Mouse (Mus musculus) retina, adult 2 months (tissue): ENCODE results near the gene Cx3cr1.
"Not testable (repeated sequence)": the region's sequence is repeated elsewhere in the genome, so short reads cannot be mapped to it uniquely, and the experiment has no call there.

Source experiments
- DNase-seq: peaks from one replicate; pipeline ENCODE4 v3.0.0-alpha.2; 2012; ENCODE audit warnings: low read depth, low spot score

Cx3cr1 gene

GRCm38 (mm10) chr9:120027401-120028151, 42.1 kb downstream of the Cx3cr1 start:
- DNase-seq, result peak; percentile 38

DNA sequence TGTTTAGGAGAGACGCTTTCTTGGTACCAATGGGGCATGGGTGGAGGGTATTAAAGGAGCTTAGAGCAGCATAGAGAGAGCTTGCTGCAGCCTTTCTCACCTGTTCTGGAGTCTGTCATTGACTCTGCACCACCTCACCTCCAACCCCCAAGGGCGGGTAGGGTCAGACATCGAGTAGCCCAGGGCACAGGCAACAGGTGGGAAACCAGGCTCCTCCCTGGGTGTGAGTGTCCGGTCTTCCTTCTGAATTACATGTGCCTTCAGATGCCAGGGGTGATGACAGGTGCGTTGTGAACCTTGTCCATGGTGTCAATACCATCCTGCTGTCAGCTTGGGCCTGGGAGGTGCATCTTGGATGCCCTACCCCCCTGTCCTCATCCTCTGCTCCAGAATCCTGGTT, 45.1 kb downstream of the Cx3cr1 start:
- no peak for DNase-seq

DNA sequence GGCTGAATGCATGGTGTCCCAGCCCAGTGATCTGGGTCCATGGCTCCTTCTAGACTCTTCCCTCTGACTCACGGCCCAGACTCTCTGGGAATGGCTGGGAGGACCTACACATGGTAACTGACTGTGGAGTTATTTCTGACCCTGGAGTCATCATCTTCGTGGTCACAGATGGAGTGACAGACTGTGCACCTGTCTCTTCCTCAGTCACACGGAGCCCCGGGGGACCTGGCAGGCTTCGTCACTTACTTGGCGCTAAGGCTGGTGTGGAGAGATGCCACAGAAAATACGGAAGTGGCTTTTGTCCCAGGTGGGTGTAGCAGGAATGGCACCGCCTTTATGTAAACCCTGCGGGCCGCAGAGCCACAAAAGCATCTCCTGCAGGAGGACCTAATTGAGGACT, 45.5 kb downstream of the Cx3cr1 start:
- no peak for DNase-seq

GRCm38 (mm10) chr9:120023086-120023811, 46.4 kb downstream of the Cx3cr1 start, which contains the start of gene Xirp1:
Gene Xirp1 (minus strand): TSS chr9:120023598.
- no peak for DNase-seq

DNA sequence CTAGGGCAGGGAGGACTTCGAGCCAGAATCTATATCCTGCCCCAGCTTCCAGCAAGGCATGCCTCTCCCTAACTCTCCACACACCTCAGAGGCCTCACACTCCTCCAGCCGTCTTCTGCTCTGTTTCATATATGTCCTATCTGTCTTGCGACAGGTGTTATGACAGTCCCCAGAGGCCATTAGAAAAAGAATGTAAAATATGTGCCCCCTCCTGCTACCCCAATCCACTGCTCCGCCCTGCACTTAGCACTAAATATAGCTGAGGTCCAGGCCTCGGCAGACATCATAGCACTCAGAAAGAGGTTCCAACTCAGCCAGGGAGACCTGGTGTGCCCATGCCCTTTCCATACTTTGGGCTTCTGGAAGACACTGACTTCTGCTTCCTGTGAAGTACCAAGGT, 48.5 kb downstream of the Cx3cr1 start:
- no peak for DNase-seq

- peak; percentile 36 for DNase-seq
Observed at GRCm38 (mm10) chr9:120020285-120020890, 49.3 kb downstream of the Cx3cr1 start.

DNA sequence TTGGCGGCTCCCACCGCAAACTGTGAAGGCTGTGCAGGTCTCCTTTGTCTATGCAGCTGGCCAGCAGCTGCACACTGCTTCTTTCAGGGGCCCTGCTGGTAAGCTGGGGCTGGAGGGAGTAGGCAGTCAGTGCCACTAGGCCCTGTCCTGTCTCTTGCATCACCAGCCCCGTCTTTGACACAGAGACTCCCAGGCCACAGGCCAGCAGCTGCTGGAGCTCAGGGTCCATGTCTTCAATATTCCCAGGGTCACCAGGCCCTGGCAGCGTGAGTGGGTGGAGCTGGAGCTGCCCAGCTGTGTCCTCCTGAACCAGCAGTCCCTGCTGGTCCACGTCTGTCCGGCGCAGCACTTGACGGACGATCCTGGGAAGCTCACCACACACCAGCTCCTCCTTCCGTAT, 52.7 kb downstream of the Cx3cr1 start:
- no peak for DNase-seq

- no peak for DNase-seq
Observed at GRCm38 (mm10) chr9:120014828-120015227, 54.9 kb downstream of the Cx3cr1 start.

DNA sequence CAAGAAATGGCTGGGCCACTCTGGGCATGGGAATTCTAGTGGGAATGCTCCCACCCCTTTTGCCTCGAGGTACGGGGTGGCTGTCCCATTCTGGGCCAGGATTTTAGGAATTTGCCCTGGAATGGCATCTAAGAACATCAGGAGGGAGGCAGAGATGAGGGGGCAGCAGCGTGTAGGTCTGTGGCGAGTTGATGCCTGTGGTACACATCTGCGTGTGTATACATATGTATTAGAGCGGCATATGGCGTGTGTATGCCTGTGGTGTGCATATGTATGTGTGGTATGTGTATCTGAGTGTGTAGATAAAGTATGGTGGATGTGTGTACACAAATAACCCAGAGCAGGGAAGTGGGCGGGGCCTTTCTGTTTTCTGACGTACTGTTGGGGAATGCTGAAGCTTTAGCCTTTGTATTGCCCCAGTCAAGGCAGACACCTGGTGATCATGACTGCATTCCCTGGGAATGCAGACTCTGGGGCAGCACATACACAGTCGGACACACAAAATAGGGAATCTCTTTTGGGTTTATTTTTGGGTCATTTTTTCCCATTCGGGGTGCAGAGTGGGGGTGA, 56.3 kb downstream of the Cx3cr1 start:
- DNase-seq, result no peak

DNA sequence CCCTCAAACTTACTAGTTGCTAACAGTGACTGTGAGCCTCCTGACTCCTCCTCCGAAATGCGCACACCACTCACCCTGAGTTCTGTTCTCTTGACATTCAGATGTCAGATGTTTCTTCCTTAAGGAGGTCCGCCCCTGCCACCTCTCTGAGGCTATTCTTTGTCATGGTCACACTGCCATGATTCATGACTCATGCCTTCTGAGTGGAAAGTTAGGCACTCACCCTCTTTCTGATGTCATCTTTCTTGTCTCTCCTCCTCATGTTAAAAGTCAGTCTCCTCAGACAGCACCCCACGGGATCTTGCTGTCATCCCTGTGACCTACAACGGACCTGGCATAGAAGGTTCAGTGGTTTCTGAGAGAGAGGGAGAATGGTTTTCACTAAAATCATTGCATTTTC, 56.9 kb downstream of the Cx3cr1 start:
- DNase-seq, result no peak

DNA sequence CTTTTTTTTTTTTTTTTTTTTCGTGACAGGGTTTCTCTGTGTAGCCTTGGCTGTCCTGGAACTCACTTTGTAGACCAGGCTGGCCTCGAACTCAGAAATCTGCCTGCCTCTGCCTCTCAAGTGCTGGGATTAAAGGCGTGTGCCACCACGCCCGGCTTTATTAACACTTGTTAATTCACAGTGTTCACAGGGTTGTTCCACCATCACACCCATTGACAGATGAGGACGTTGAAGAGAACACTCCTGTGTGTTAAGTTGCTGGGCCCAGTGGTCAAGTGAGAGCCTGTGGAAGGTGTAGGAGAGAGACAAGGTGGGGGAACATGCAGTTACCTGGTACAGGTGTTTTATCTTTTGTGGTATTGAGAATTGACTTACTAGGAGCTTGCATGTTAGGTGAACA, 57.5 kb downstream of the Cx3cr1 start:
- not testable (repeated sequence) for DNase-seq

DNA sequence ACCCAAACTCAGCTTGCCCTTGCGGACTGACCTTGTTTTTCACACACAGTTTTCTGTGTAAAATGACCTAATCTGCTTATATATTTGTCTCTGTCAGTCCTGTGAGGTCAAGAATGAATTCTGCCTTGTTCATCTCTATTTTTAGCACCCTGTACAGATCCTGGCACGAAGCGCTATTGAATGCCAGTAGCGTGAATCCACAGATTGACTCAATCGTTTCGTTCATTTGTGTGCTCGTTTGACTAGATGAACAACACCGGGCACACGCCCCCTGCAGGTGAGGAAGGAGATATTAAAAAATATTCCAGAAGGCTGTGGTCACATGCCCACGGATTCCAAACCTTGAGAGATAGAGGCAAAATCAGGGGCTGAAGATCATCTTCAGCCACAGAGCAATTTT, 58.1 kb downstream of the Cx3cr1 start:
- peak; percentile 47 for DNase-seq

DNA sequence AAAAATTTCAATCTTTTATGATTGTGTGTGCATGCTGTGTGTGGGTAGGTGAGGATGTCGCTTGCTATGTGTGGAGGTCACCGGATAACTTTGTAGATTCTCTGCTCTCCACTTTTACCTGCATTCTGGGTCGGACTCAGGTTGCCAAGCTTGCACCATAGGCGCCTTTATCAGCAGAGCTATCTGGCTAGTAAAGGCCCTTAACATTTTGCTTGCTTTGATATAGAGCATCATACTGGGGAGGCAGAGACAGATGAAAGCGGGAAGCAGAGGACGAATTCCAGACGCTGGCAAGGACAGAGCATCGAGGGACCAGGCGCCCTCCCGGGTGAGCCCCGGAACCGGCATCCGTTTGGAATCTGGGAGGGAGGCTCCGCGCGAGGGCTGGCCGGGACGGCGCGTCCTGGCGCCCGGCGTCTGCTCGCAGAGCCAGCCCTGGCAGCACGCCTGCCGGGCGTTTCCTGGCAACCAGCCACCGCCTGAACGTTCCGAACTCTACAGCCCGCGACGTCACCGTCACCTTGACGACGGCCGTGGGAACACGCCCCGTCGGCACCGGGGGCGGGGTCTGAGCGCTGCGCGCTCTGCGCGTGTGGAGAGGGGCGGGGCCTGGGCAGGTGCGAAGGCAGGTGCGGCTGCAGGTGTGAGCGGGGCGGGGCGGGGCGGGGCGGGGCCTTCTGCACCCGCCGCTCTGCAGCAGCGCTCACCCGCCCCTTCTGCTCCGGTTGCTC, 58.7 kb downstream of the Cx3cr1 start:
- peak; percentile 84 for DNase-seq

DNA sequence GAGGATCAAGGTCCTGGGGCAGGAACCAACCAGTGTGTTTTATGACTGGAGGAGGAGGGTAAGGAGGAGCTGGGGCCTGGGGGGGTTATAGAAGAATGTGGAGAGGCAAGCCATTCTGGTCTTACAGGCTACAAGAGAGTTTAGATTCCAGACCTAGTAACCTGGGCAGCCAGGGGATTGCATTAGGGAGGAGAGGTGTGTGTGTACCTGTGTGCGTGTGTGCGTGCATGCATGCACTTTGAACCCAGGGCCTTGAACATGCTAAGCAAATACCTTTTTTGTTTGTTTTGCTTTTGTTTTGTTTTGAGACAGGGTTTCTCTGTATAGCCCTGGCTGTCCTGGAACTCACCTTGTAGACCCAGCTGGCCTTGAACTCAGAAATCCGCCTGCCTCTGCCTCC, 59.8 kb downstream of the Cx3cr1 start:
- no peak for DNase-seq

- no peak for DNase-seq
Observed at GRCm38 (mm10) chr9:120009226-120009841, 60.3 kb downstream of the Cx3cr1 start.

GRCm38 (mm10) chr9:120007833-120008232, 61.8 kb downstream of the Cx3cr1 start:
- no peak for DNase-seq

GRCm38 (mm10) chr9:120005936-120006335, 63.7 kb downstream of the Cx3cr1 start:
- no peak for DNase-seq

DNA sequence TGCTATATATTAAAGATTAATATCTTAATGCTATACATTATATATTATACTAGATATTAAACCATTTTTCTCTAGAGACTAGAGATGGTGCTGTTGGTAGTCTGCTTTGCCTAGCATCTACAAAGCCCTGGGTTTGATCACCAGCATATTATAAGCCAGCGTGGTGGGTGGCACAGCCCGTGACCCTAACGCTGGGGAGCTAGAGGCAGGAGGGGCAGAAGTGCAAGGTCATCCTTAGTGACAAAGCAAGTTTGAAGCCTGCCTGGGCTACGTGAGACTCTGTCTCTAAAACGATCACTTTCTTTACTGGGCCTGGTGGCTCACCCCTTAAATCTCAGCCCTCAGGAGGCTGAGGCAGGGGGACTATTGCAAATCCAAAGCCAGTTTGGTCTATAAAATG, 66.8 kb downstream of the Cx3cr1 start:
- DNase-seq, result no peak

- DNase-seq, result no peak
Observed at GRCm38 (mm10) chr9:120001945-120002725, 67.5 kb downstream of the Cx3cr1 start.

DNA sequence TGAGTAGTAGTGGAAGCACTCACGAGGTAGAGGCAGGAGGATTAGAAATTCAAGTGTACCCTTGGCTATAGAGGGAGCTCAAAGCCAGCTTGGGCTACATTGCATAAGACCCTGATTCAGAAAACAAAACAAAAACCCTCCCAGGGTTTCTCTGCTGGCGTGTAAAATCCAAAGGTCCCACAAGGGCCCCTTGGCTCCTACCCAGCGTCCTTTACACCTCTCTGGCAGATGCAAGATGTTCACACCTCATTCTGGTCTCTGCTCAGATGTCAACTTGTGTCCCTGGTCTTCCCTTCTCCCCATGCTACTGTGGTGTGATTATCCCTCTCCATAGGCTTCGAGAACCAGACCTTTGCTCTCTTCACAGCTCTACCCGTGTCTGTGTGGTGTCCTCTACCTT, 68.9 kb downstream of the Cx3cr1 start:
- DNase-seq, result no peak
